Mouse (Mus musculus) MEL (cell line): ENCODE results near the gene Ppp1r12a.

Experiments used
- CHD2 ChIP-seq: IDR thresholded peaks from 2 replicates; pipeline ENCODE4 v1.6.1; 2011; ENCODE audit warnings: low read length, improper control_type of control experiment
- CTCF ChIP-seq, 3 experiments: IDR thresholded peaks in 2 of 3; conservative IDR thresholded peaks in 1 of 3; 2 replicates each; pipeline ENCODE4 v1.5.1; 2011 to 2012; ENCODE audit warnings: low read length in 3 of 3, low read depth in 2 of 3, mild to moderate bottlenecking in 2 of 3, improper control_type of control experiment in 1 of 3, inconsistent platforms in 1 of 3, mixed read lengths in 1 of 3, moderate library complexity in 1 of 3; ENCODE audit not compliant: control insufficient read depth in 1 of 3, insufficient read depth in 1 of 3, poor library complexity in 1 of 3, severe bottlenecking in 1 of 3
- GABPA ChIP-seq: IDR thresholded peaks from 2 replicates; pipeline ENCODE4 v1.6.1; 2012; ENCODE audit warnings: low read depth, mild to moderate bottlenecking, inconsistent platforms, low read length, improper control_type of control experiment, moderate library complexity
- KAT2A ChIP-seq: conservative IDR thresholded peaks from 2 replicates; pipeline ENCODE4 v1.6.1; 2012; ENCODE audit warnings: low read depth, low read length, improper control_type of control experiment, inconsistent platforms
- POLR2A ChIP-seq, 2 experiments: IDR thresholded peaks; 2 replicates each; pipeline ENCODE4 v1.6.1; 2011 to 2012; ENCODE audit warnings: low read length in 2 of 2, mild to moderate bottlenecking in 2 of 2, control low read depth in 1 of 2, improper control_type of control experiment in 1 of 2, low read depth in 1 of 2, moderate library complexity in 1 of 2; ENCODE audit not compliant: control insufficient read depth in 1 of 2, insufficient read depth in 1 of 2, poor library complexity in 1 of 2
- TAL1 ChIP-seq: IDR thresholded peaks from 2 replicates; pipeline ENCODE4 v1.6.1; 2012; ENCODE audit warnings: mild to moderate bottlenecking, inconsistent platforms, low read length, moderate library complexity, mixed read lengths
- ZC3H11A ChIP-seq: IDR thresholded peaks from 2 replicates; pipeline ENCODE4 v1.6.1; 2012; ENCODE audit warnings: low read depth, mild to moderate bottlenecking, inconsistent platforms, low read length, improper control_type of control experiment
- ZMIZ1 ChIP-seq: IDR thresholded peaks from 2 replicates; pipeline ENCODE4 v1.6.1; 2012; ENCODE audit warnings: low read depth, mild to moderate bottlenecking, inconsistent platforms, low read length, improper control_type of control experiment, moderate library complexity

GRCm38 (mm10) chr10:108330964-108331363 lies 169.0 kb downstream of the Ppp1r12a start:
- TF ChIP-seq GABPA = no peak
- no peak for TF ChIP-seq CHD2
- no peak for TF ChIP-seq TAL1
- TF ChIP-seq CTCF (IDR thresholded peaks at IDR 0.05 in 2 of 3, conservative IDR thresholded peaks at IDR 0.05 in 1 of 3; ENCODE audit: control insufficient read depth in 1 of 3, insufficient read depth in 1 of 3, low read depth in 2 of 3, low read length in 3 of 3, poor library complexity in 1 of 3, severe bottlenecking in 1 of 3) = no peak
- no peak for TF ChIP-seq ZC3H11A
- no peak for TF ChIP-seq ZMIZ1
- no peak for TF ChIP-seq POLR2A (IDR thresholded peaks at IDR 0.05; ENCODE audit: control insufficient read depth in 1 of 2, insufficient read depth in 1 of 2, low read depth in 1 of 2, low read length in 2 of 2, poor library complexity in 1 of 2)
- no peak for TF ChIP-seq KAT2A
